Mouse (Mus musculus) lung, postnatal 0 days (tissue): Measurements from ENCODE around the gene Daxx. TPM values are rescaled to one million over a fixed set of nuclear protein-coding genes. Genes with fewer than 3 reads are reported as not detected.
A peak's percentile ranks its signal among the peaks of the same experiment; 100 is the strongest.
"Not testable (repeated sequence)": the region's sequence is repeated elsewhere in the genome, so short reads cannot be mapped to it uniquely, and the experiment has no call there.

ENCODE experiments used
- ATAC-seq: fragments of 200-750 bp; cut with Nextera tagmentation; 2 replicates; pipeline ENCODE4 v1.8.0; 2017; ENCODE audit warnings: moderate library complexity
- DNase-seq: peaks from one replicate; pipeline ENCODE4 v3.0.0-alpha.2; 2016; ENCODE audit warnings: low spot score
- H3K27ac ChIP-seq: fragments of 300-500 bp; sonication (generic); 2 replicates; pipeline ENCODE4 v1.5.1; 2014; ENCODE audit warnings: antibody characterized with exemption, mild to moderate bottlenecking, low read length, mixed read lengths
- H3K27me3 ChIP-seq: fragments of 300-500 bp; sonication (generic); replicated peaks from 2 replicates; pipeline ENCODE4 v1.6.1; 2014; ENCODE audit warnings: low read length, mixed read lengths; ENCODE audit not compliant: insufficient read depth
- H3K36me3 ChIP-seq: fragments of 300-500 bp; sonication (generic); 2 replicates; pipeline ENCODE4 v1.6.1; 2014; ENCODE audit warnings: low read length, mixed read lengths; ENCODE audit not compliant: insufficient read depth
- H3K4me1 ChIP-seq: fragments of 300-500 bp; sonication (generic); 2 replicates; pipeline ENCODE4 v1.6.1; 2014; ENCODE audit warnings: antibody characterized with exemption, low read depth, low read length, mixed read lengths; ENCODE audit not compliant: insufficient read depth
- H3K4me2 ChIP-seq: fragments of 300-500 bp; sonication (generic); replicated peaks from 2 replicates; pipeline ENCODE4 v1.6.1; 2014; ENCODE audit warnings: low read depth, mild to moderate bottlenecking, low read length, moderate library complexity, mixed read lengths
- H3K4me3 ChIP-seq: fragments of 300-500 bp; sonication (generic); 2 replicates; pipeline ENCODE4 v1.5.1; 2014; ENCODE audit warnings: low read depth, low read length
- H3K9ac ChIP-seq: fragments of 300-500 bp; sonication (generic); replicated peaks from 2 replicates; pipeline ENCODE4 v1.6.1; 2014; ENCODE audit warnings: low read depth, mild to moderate bottlenecking
- H3K9me3 ChIP-seq: fragments of 300-500 bp; sonication (generic); 2 replicates; pipeline ENCODE4 v1.6.1; 2016; ENCODE audit warnings: low read length, mixed read lengths
- CTCF ChIP-seq: IDR thresholded peaks from 2 replicates; pipeline ENCODE4 v1.5.1; 2016; ENCODE audit warnings: antibody characterized with exemption, mild to moderate bottlenecking
- EP300 ChIP-seq: IDR thresholded peaks from 2 replicates; pipeline ENCODE4 v1.6.1; 2016; ENCODE audit warnings: antibody characterized with exemption, mild to moderate bottlenecking, control low read depth
- WGBS: fragments of 180-500 bp; shearing (Covaris S2); extraction: QIAGEN DNeasy Blood & Tissue Kit; methylation state at CpG from one replicate; pipeline ENCODE4 v1.1.7; 2014; 5-methylcytosine and 5-hydroxymethylcytosine counted together
- polyA plus RNA-seq: library from polyadenylated mRNA; unstranded; fragments of >200 nt; fragmentation: Nextera tagmentation; extraction: Ambion mirVana; gene quantifications from 2 replicates; pipeline ENCODE4 v1.2.1, GENCODE M21; 2015

Gene Daxx
- polyA plus RNA-seq, 1 experiment from 2014 or later, result 23.9 TPM

- DNase-seq (no peak), ATAC-seq (no peak)
- Histone ChIP-seq H3K27ac (no peak overlapping the region), H3K4me2 (no peak overlapping the region), H3K9ac (no peak overlapping the region), H3K36me3 (peaks cover 4% of the 10 kb centered on the region; the same call in 1 of the 2 replicates), H3K27me3 (no peaks in the 10 kb centered on the region), H3K4me1 (peaks cover 4% of the 10 kb centered on the region; the same call in 1 of the 2 replicates), H3K4me3 (no peak overlapping the region), H3K9me3 (no peaks in the 10 kb centered on the region)
- 83% methylated on average over 19 of the region's 19 CpGs for WGBS
- TF ChIP-seq EP300, result no peak
- TF ChIP-seq CTCF, result no peak
Observed at GRCm38 (mm10) chr17:33948905-33949537, 39.8 kb downstream of the Daxx start.

GRCm38 (mm10) chr17:33950131-33950625 is 41.0 kb downstream of the Daxx start:
- H3K27ac ChIP-seq, result no peak overlapping the region
- DNase-seq (no peak), ATAC-seq (no peak)
- H3K9ac ChIP-seq, result peak overlapping the region; percentile 37; the same call in 1 of the 2 replicates
- peak overlapping the region; percentile 76 for H3K4me2 ChIP-seq
- WGBS, result 73% methylated on average over 10 of the region's 10 CpGs
- H3K9me3 ChIP-seq, result no peaks in the 10 kb centered on the region
- no peaks in the 10 kb centered on the region for H3K27me3 ChIP-seq
- TF ChIP-seq CTCF, result no peak
- TF ChIP-seq EP300, result no peak
- peak overlapping the region; percentile 42; the same call in 1 of the 2 replicates for H3K4me3 ChIP-seq
- peaks cover 4% of the 10 kb centered on the region; the same call in 1 of the 2 replicates for H3K36me3 ChIP-seq
- peaks cover 12% of the 10 kb centered on the region; the same call in 1 of the 2 replicates for H3K4me1 ChIP-seq

GRCm38 (mm10) chr17:33951021-33951946 is 42.1 kb downstream of the Daxx start, which contains the start of gene B3galt4:
B3galt4 (minus strand) TSS chr17:33951488.
- Histone ChIP-seq H3K9ac (peak within 1 kb of the TSS; percentile 37), H3K4me3 (peak within 1 kb of the TSS; percentile 42), H3K9me3 (no peaks in the 10 kb centered on the region), H3K4me1 (peaks cover 12% of the 10 kb centered on the region; the same call in 1 of the 2 replicates), H3K27ac (peak within 1 kb of the TSS; percentile 64), H3K27me3 (no peaks in the 10 kb centered on the region), H3K36me3 (peaks cover 4% of the 10 kb centered on the region; the same call in 1 of the 2 replicates), H3K4me2 (peak within 1 kb of the TSS; percentile 76)
- DNase-seq, result peak; percentile 92
- 1% methylated on average over 44 of the region's 45 CpGs for WGBS
- TF ChIP-seq EP300, result no peak
- TF ChIP-seq CTCF, result no peak; the same call in 1 of the 2 replicates
- ATAC-seq, result peak; percentile 69

- Histone ChIP-seq H3K4me1 (peaks cover 12% of the 10 kb centered on the region; the same call in 1 of the 2 replicates), H3K4me2 (peak overlapping the region; percentile 76), H3K27ac (0 out of 2 replicates have a peak overlapping the region, but pooled peaks have one; percentile 64)
- H3K9ac ChIP-seq, H3K4me3 ChIP-seq, DNase-seq, H3K9me3 ChIP-seq, H3K27me3 ChIP-seq, ATAC-seq, H3K36me3 ChIP-seq: not testable (repeated sequence)
- WGBS, result 76% methylated on average over 13 of the region's 13 CpGs
Observed at GRCm38 (mm10) chr17:33952015-33952414, 42.8 kb downstream of the Daxx start.

GRCm38 (mm10) chr17:33952879-33953278 is 43.7 kb downstream of the Daxx start:
- 74% methylated on average over 4 of the region's 4 CpGs for WGBS
- Histone ChIP-seq H3K4me1 (peaks cover 12% of the 10 kb centered on the region; the same call in 1 of the 2 replicates), H3K27ac (no peak overlapping the region), H3K36me3 (peaks cover 4% of the 10 kb centered on the region; the same call in 1 of the 2 replicates), H3K9ac (no peak overlapping the region), H3K9me3 (no peaks in the 10 kb centered on the region), H3K4me3 (no peak overlapping the region), H3K27me3 (no peaks in the 10 kb centered on the region), H3K4me2 (no peak overlapping the region)
- TF ChIP-seq CTCF (no peak), EP300 (no peak)
- no peak for ATAC-seq
- DNase-seq, result no peak

DNA sequence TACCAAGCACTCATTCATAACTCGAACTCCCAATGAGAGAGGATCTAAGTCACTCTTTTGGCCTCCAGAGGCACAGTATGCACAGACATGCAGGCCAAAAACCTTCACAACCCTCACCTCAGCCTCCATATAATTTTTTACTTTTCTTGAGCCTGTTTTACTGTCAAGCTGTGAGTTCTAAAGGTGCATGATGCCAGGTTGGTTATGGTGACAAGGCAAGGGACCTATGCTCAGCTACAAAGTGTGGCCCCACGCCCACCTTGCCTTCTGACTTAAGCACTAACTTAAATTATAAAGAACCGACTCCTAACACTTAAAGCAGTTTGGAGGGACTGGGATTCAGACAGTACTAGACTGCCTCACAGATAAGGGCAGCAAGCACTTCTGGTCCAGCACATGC is 44.1 kb downstream of the Daxx start:
- no peak overlapping the region for H3K9ac ChIP-seq
- no peaks in the 10 kb centered on the region for H3K27me3 ChIP-seq
- H3K9me3 ChIP-seq, result no peaks in the 10 kb centered on the region
- H3K4me3 ChIP-seq, result no peak overlapping the region
- DNase-seq, result no peak
- no peak overlapping the region for H3K27ac ChIP-seq
- ATAC-seq, result no peak
- TF ChIP-seq CTCF, result no peak
- no peak for TF ChIP-seq EP300
- H3K36me3 ChIP-seq, result peaks cover 4% of the 10 kb centered on the region; the same call in 1 of the 2 replicates
- 78% methylated on average over 3 of the region's 3 CpGs for WGBS
- H3K4me2 ChIP-seq, result no peak overlapping the region
- peaks cover 12% of the 10 kb centered on the region; the same call in 1 of the 2 replicates for H3K4me1 ChIP-seq
